Mouse (Mus musculus) Patski (cell line): ENCODE measurements at regions not wholly inside any gene's neighbourhood (a gene's known extent, or its start where the extent isn't known, plus 50 kb on each side); places are given as distances from the start of the nearest gene placed in this dataset.

Experiments
- ATAC-seq: fragments of 100-300 bp; one replicate; pipeline ENCODE4 v1.8.0; 2021
- CTCF ChIA-PET: fragments of 350-600 bp; sonication (Branson Sonifier 250); formaldehyde crosslinking; loops from one replicate; lab custom pipeline; 2022; ENCODE audit warnings: inconsistent platforms; lab: Charles Lee
- POLR2A ChIA-PET: fragments of 350-600 bp; sonication (Branson Sonifier 250); formaldehyde crosslinking; loops from one replicate; lab custom pipeline; 2022; ENCODE audit warnings: antibody characterized with exemption, inconsistent platforms; lab: Charles Lee
- DNase-seq: peaks from one replicate; pipeline ENCODE4 v3.0.0-alpha.2; 2011; ENCODE audit warnings: low read depth, low spot score
- H3K27me3 ChIP-seq: fragments of 371-371 bp; one replicate; pipeline ENCODE4 v1.5.1; 2021
- CTCF ChIP-seq: fragments of 100-300 bp; IDR thresholded peaks from one replicate; pipeline ENCODE4 v1.5.1; 2021
- in situ Hi-C: fragments of 300-500 bp; cut with MboI; formaldehyde crosslinking; loops from 3 replicates; pipeline ENCODE4 v1.11.1; 2018; ENCODE audit warnings: low pct_unique_long_range_greater_than_20kb, mixed read lengths

GRCm38 (mm10) chr12:109662179-109662578 lies 62.0 kb upstream of the Rtl1 start:
- H3K27me3 ChIP-seq: peaks cover 63% of the 10 kb centered on the region
- no peak for TF ChIP-seq CTCF
- POLR2A ChIA-PET: no interaction called here
- ATAC-seq (no peak), DNase-seq (no peak)
- CTCF ChIA-PET: no interaction called here
- in situ Hi-C loops: no loop called here

- DNase-seq (no peak), ATAC-seq (no peak)
- CTCF ChIA-PET: no interaction called here
- no peak for TF ChIP-seq CTCF
- in situ Hi-C loops: no loop called here
- peaks cover 23% of the 10 kb centered on the region for H3K27me3 ChIP-seq
- POLR2A ChIA-PET: no interaction called here
Observed at GRCm38 (mm10) chr12:109674766-109675165, 74.6 kb upstream of the Rtl1 start.

- in situ Hi-C loops: no loop called here
- no peak for DNase-seq
- TF ChIP-seq CTCF: no peak
- H3K27me3 ChIP-seq: peaks cover 26% of the 10 kb centered on the region
- POLR2A ChIA-PET: no interaction called here
- CTCF ChIA-PET: no interaction called here
- no peak for ATAC-seq
Observed at GRCm38 (mm10) chr12:109694046-109694445, 93.9 kb upstream of the Rtl1 start.

- ATAC-seq (no peak), DNase-seq (no peak)
- in situ Hi-C loops: no loop called here
- POLR2A ChIA-PET: no interaction called here
- CTCF ChIA-PET: no interaction called here
- peaks cover 23% of the 10 kb centered on the region for H3K27me3 ChIP-seq
- no peak for TF ChIP-seq CTCF
Observed at GRCm38 (mm10) chr12:109694801-109695430, 94.8 kb upstream of the Rtl1 start.

- POLR2A ChIA-PET: no interaction called here
- ATAC-seq (no peak), DNase-seq (no peak)
- H3K27me3 ChIP-seq: peaks cover 16% of the 10 kb centered on the region
- no peak for TF ChIP-seq CTCF
- in situ Hi-C loops: no loop called here
- CTCF ChIA-PET: no interaction called here
Observed at GRCm38 (mm10) chr12:109706820-109707219, 106.7 kb upstream of the Rtl1 start.

GRCm38 (mm10) chr12:109709661-109710060 lies 109.5 kb upstream of the Rtl1 start:
- in situ Hi-C loops: no loop called here

GRCm38 (mm10) chr12:109711392-109711791 lies 111.3 kb upstream of the Rtl1 start:
- DNase-seq: no peak
- CTCF ChIA-PET: no interaction called here
- ATAC-seq: no peak
- no peaks in the 10 kb centered on the region for H3K27me3 ChIP-seq
- in situ Hi-C loops: no loop called here
- POLR2A ChIA-PET: no interaction called here
- no peak for TF ChIP-seq CTCF

More at GRCm38 (mm10) chr12:109709661-109710060, 109.5 kb upstream of the Rtl1 start:
- ChIA-PET CTCF (no interaction called here), POLR2A (no interaction called here)
- ATAC-seq: no peak
- TF ChIP-seq CTCF: no peak
- H3K27me3 ChIP-seq: no peaks in the 10 kb centered on the region
- DNase-seq: no peak

GRCm38 (mm10) chr12:109711946-109712345 lies 111.8 kb upstream of the Rtl1 start:
- CTCF ChIA-PET: no interaction called here
- DNase-seq (no peak), ATAC-seq (no peak)
- no peak for TF ChIP-seq CTCF
- POLR2A ChIA-PET: no interaction called here
- H3K27me3 ChIP-seq: no peaks in the 10 kb centered on the region
- in situ Hi-C loops: no loop called here

- POLR2A ChIA-PET: no interaction called here
- ATAC-seq (no peak), DNase-seq (no peak)
- in situ Hi-C loops: no loop called here
- TF ChIP-seq CTCF: no peak
- no peaks in the 10 kb centered on the region for H3K27me3 ChIP-seq
- CTCF ChIA-PET: no interaction called here
Observed at GRCm38 (mm10) chr12:109712386-109712785, 112.3 kb upstream of the Rtl1 start.

- ATAC-seq (no peak), DNase-seq (no peak)
- CTCF ChIA-PET: no interaction called here
- TF ChIP-seq CTCF: no peak
- POLR2A ChIA-PET: no interaction called here
- in situ Hi-C loops: no loop called here
- no peaks in the 10 kb centered on the region for H3K27me3 ChIP-seq
Observed at GRCm38 (mm10) chr12:109713041-109713440, 112.9 kb upstream of the Rtl1 start.

- ChIA-PET POLR2A (no interaction called here), CTCF (no interaction called here)
- in situ Hi-C loops: no loop called here
- no peak for TF ChIP-seq CTCF
- no peak for DNase-seq
- H3K27me3 ChIP-seq: no peaks in the 10 kb centered on the region
- ATAC-seq: no peak
Observed at GRCm38 (mm10) chr12:109714061-109714460, 113.9 kb upstream of the Rtl1 start.

- CTCF ChIA-PET: no interaction called here
- no peak for ATAC-seq
Observed at GRCm38 (mm10) chr12:109716991-109717390, 116.9 kb upstream of the Rtl1 start.

More at GRCm38 (mm10) chr12:109716991-109717390, 116.9 kb upstream of the Rtl1 start:
- H3K27me3 ChIP-seq: no peaks in the 10 kb centered on the region
- in situ Hi-C loops: no loop called here
- TF ChIP-seq CTCF: no peak
- DNase-seq: no peak
- POLR2A ChIA-PET: no interaction called here
